Mouse (Mus musculus): ENCODE measurements around the gene Kcnn4. TPM values are rescaled to one million over a fixed set of nuclear protein-coding genes. Genes with fewer than 3 reads are reported as not detected.

The Kcnn4 gene
- polyA plus RNA-seq, 2 experiments, result 90.2 to 113 TPM

- no peak overlapping the region for H3K4me3 ChIP-seq (ENCODE audit: insufficient read depth in 1 of 2, low read depth in 2 of 2, low read length in 2 of 2)
- H3K27ac ChIP-seq, result peak overlapping the region; percentile 34
- H3K4me1 ChIP-seq (replicated peaks; ENCODE audit: control insufficient read depth in 2 of 2, insufficient read depth in 2 of 2, low read length in 1 of 2), result peaks cover 22 to 45% of the 10 kb centered on the region in 2 experiments
- ATAC-seq (ENCODE audit: insufficient read depth), result 0 out of 2 replicates have a peak, but pooled peaks have one; percentile 11
- 36% methylated on average over 10 of the region's 10 CpGs for WGBS (ENCODE audit: insufficient replicate concordance)
- no peaks in the 10 kb centered on the region for H3K9me3 ChIP-seq (ENCODE audit: control insufficient read depth, low read length)
- H3K36me3 ChIP-seq (replicated peaks; ENCODE audit: control insufficient read depth, insufficient read depth, low read depth), result peaks cover 47% of the 10 kb centered on the region
- DNase-seq (ENCODE audit: low read depth in 3 of 3, low spot score in 3 of 3), result no peak
- no peak for TF ChIP-seq CTCF (IDR thresholded peaks at IDR 0.05; ENCODE audit: low read depth)
- TF ChIP-seq EP300 (IDR thresholded peaks at IDR 0.05; ENCODE audit: low read depth), result no peak
- no peaks in the 10 kb centered on the region for H3K27me3 ChIP-seq (ENCODE audit: control insufficient read depth, insufficient read depth, low read length)
- no peak overlapping the region for H3K9ac ChIP-seq (replicated peaks)
- H3K4me2 ChIP-seq (ENCODE audit: low read depth), result no peak overlapping the region
Measured at GRCm38 (mm10) chr7:24387059-24387556, 17.0 kb downstream of the Kcnn4 start.

GRCm38 (mm10) chr7:24389516-24390187 is 19.6 kb downstream of the Kcnn4 start:
- Histone ChIP-seq H3K27ac (peak overlapping the region; percentile 41), H3K9me3 (ENCODE audit: control insufficient read depth, low read length) (no peaks in the 10 kb centered on the region), H3K4me3 (ENCODE audit: insufficient read depth in 1 of 2, low read depth in 2 of 2, low read length in 2 of 2) (no peak overlapping the region), H3K4me2 (ENCODE audit: low read depth) (no peak overlapping the region), H3K36me3 (replicated peaks; ENCODE audit: control insufficient read depth, insufficient read depth, low read depth) (peaks cover 22% of the 10 kb centered on the region), H3K4me1 (replicated peaks; ENCODE audit: control insufficient read depth in 2 of 2, insufficient read depth in 2 of 2, low read length in 1 of 2) (peaks cover 27 to 37% of the 10 kb centered on the region in 2 experiments), H3K27me3 (ENCODE audit: control insufficient read depth, insufficient read depth, low read length) (no peaks in the 10 kb centered on the region), H3K9ac (replicated peaks) (no peak overlapping the region)
- ATAC-seq (ENCODE audit: insufficient read depth) (no peak), DNase-seq (ENCODE audit: low read depth in 3 of 3, low spot score in 3 of 3) (no peak)
- 46% methylated on average over 13 of the region's 13 CpGs for whole genome bisulfite sequencing (ENCODE audit: insufficient replicate concordance)
- TF ChIP-seq EP300 (IDR thresholded peaks at IDR 0.05; ENCODE audit: low read depth) (no peak), CTCF (IDR thresholded peaks at IDR 0.05; ENCODE audit: low read depth) (no peak)

GRCm38 (mm10) chr7:24390512-24390911 is 20.4 kb downstream of the Kcnn4 start:
- WGBS (ENCODE audit: insufficient replicate concordance), result 68% methylated on average over 7 of the region's 7 CpGs
- H3K4me3 ChIP-seq (ENCODE audit: insufficient read depth in 1 of 2, low read depth in 2 of 2, low read length in 2 of 2), result no peak overlapping the region
- no peak for TF ChIP-seq CTCF (IDR thresholded peaks at IDR 0.05; ENCODE audit: low read depth)
- TF ChIP-seq EP300 (IDR thresholded peaks at IDR 0.05; ENCODE audit: low read depth), result no peak
- ATAC-seq (ENCODE audit: insufficient read depth) (no peak), DNase-seq (ENCODE audit: low read depth in 3 of 3, low spot score in 3 of 3) (no peak)
- no peaks in the 10 kb centered on the region for H3K27me3 ChIP-seq (ENCODE audit: control insufficient read depth, insufficient read depth, low read length)
- no peak overlapping the region for H3K4me2 ChIP-seq (ENCODE audit: low read depth)
- H3K27ac ChIP-seq, result no peak overlapping the region
- no peaks in the 10 kb centered on the region for H3K9me3 ChIP-seq (ENCODE audit: control insufficient read depth, low read length)
- H3K36me3 ChIP-seq (replicated peaks; ENCODE audit: control insufficient read depth, insufficient read depth, low read depth), result peaks cover 13% of the 10 kb centered on the region
- H3K9ac ChIP-seq (replicated peaks), result no peak overlapping the region
- peaks cover 35 to 44% of the 10 kb centered on the region in 2 experiments for H3K4me1 ChIP-seq (replicated peaks; ENCODE audit: control insufficient read depth in 2 of 2, insufficient read depth in 2 of 2, low read length in 1 of 2)

GRCm38 (mm10) chr7:24391077-24391476 is 21.0 kb downstream of the Kcnn4 start:
- Histone ChIP-seq H3K36me3 (replicated peaks; ENCODE audit: control insufficient read depth, insufficient read depth, low read depth) (peaks cover 7% of the 10 kb centered on the region), H3K27ac (no peak overlapping the region), H3K4me2 (ENCODE audit: low read depth) (no peak overlapping the region), H3K9ac (replicated peaks) (no peak overlapping the region), H3K4me3 (ENCODE audit: insufficient read depth in 1 of 2, low read depth in 2 of 2, low read length in 2 of 2) (no peak overlapping the region), H3K4me1 (replicated peaks; ENCODE audit: control insufficient read depth in 2 of 2, insufficient read depth in 2 of 2, low read length in 1 of 2) (peaks cover 41 to 49% of the 10 kb centered on the region in 2 experiments), H3K9me3 (ENCODE audit: control insufficient read depth, low read length) (no peaks in the 10 kb centered on the region), H3K27me3 (ENCODE audit: control insufficient read depth, insufficient read depth, low read length) (no peaks in the 10 kb centered on the region)
- no peak for ATAC-seq (ENCODE audit: insufficient read depth)
- no peak for DNase-seq (ENCODE audit: low read depth in 3 of 3, low spot score in 3 of 3)
- TF ChIP-seq EP300 (IDR thresholded peaks at IDR 0.05; ENCODE audit: low read depth), result no peak
- no peak for TF ChIP-seq CTCF (IDR thresholded peaks at IDR 0.05; ENCODE audit: low read depth)
- WGBS (ENCODE audit: insufficient replicate concordance), result 35% methylated on average over 5 of the region's 5 CpGs

- Histone ChIP-seq H3K27me3 (ENCODE audit: control insufficient read depth, insufficient read depth, low read length) (no peaks in the 10 kb centered on the region), H3K9ac (replicated peaks) (no peak overlapping the region), H3K4me2 (ENCODE audit: low read depth) (no peak overlapping the region), H3K27ac (no peak overlapping the region), H3K4me1 (replicated peaks; ENCODE audit: control insufficient read depth in 2 of 2, insufficient read depth in 2 of 2, low read length in 1 of 2) (peaks cover 47 to 55% of the 10 kb centered on the region in 2 experiments), H3K4me3 (ENCODE audit: insufficient read depth in 1 of 2, low read depth in 2 of 2, low read length in 2 of 2) (no peak overlapping the region), H3K9me3 (ENCODE audit: control insufficient read depth, low read length) (no peaks in the 10 kb centered on the region), H3K36me3 (replicated peaks; ENCODE audit: control insufficient read depth, insufficient read depth, low read depth) (peaks cover 1% of the 10 kb centered on the region)
- ATAC-seq (ENCODE audit: insufficient read depth), result no peak
- WGBS (ENCODE audit: insufficient replicate concordance), result 47% methylated on average over 2 of the region's 2 CpGs
- TF ChIP-seq EP300 (IDR thresholded peaks at IDR 0.05; ENCODE audit: low read depth), result no peak
- no peak for TF ChIP-seq CTCF (IDR thresholded peaks at IDR 0.05; ENCODE audit: low read depth)
- no peak for DNase-seq (ENCODE audit: low read depth in 3 of 3, low spot score in 3 of 3)
Measured at GRCm38 (mm10) chr7:24391687-24392086, 21.6 kb downstream of the Kcnn4 start.

Measured in liver, embryonic 14.5 days (tissue).